Mouse (Mus musculus) retina, postnatal 1 day (tissue): Measurements from ENCODE around the gene Adtrp.

ENCODE experiments used
- DNase-seq: peaks from one replicate; pipeline ENCODE4 v3.0.0-alpha.2; 2012

Gene Adtrp

DNA sequence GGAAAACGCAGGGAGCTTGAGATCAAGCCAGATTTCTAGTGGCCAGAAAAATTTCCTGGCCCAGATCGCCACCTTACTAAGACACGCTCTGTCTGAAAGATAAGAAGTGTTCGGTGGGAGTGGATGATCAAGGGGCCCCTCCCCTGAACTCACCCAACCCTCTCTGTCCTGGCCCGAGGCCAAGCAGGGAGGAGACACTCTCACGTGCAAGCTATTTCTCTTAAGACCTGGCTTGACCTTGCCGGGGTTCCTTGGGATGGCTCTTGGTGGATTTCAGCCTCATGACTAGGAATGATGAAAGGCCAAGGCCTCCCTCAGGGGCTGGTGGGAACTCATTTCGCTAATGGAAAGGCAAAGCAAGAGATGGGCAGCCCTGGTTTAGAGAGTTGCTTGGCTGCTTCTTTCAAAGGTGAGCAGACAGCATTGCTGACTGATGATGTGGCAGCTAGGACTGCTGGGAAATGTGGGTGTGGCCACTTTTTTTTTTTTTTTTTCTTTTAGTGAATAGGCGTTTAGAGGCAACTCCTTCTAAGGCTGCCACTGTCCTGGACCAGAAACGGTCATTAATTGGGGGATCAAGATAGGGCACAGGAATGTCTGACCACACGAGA lies at the start of gene Adtrp:
TSS of gene Adtrp (minus strand) at position 169 of the 611 bp plus-strand sequence.
- no peak for DNase-seq

DNA sequence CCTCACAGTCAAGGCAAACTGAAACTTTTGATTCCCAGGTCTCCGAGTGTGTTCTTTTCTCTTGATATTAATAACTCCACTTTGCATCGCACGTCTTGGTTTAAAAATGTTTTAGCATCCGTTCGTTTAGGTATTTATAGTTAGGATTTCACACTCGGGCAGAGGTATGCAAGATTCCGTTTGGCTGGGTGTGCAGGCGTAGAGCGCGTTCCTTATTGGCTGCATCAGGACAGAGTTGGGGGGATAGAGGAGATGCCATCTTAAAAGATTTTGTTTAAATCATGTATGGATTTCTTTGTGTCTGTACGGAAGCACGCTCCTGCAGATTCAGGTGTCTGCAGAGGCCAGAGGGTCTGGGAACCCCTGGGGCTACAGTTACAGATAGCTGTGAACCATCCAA lies 44.5 kb upstream of the Adtrp start:
- no peak for DNase-seq

DNA sequence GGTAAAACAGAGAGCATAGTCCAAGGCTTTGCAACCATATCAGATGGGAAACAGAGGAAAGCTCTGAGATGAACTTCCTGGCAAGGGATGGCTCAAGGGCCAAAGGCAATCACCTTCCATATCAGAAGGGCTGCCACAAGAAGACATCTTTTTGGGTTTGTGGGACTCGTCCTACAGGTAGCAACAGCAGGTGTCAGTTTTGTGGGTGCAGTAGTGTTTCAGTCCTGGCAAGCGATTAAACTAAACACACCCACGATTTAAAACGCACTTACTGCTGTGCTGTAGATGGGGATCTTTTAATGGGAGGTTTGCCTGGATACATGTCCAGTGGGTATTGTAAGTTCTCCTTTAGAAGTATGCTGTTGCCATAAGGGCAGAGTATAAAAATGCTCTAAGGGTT lies 43.1 kb upstream of the Adtrp start:
- DNase-seq, result no peak

DNA sequence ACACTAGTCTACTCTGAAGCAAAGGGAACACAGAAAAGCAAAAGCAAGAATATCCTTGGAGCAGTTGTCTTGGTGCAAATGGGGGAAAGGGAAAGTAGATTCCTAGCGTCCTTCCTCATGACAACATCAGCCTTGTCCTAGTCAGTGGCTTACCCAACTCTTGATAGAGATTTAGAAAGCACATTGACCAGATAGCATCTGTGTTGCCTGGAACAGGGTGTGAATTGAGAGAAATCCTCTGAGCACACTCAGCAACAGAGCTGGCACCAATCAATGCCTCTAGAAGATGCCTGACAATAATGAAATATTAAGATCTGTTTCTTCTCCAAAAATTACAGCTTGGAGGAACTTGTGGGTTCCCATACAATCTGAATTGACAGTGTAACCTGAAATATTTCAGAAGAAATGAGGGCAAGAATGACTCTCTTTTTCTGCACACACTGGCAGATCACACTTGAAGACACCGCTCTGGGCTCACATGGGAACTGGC lies 42.7 kb upstream of the Adtrp start:
- DNase-seq, result no peak

DNA sequence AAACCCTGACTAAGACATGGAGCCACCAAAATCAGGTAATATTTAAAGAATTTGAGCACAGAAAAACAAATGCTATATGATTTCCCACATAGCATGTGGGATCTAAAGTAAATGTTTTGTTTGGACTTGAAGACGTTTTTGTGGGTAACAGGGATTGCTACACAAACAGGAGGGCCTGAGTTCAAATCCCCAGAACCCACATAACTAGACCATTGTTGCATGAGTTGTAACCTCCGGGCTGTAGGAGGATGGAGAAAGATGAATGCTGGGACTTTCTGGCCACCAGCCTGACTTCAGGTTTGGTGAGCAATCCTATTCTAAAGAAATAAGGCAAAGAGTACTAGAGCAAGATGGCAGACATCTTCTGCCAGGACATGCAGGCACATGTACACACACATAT lies 41.2 kb upstream of the Adtrp start:
- no peak for DNase-seq

DNA sequence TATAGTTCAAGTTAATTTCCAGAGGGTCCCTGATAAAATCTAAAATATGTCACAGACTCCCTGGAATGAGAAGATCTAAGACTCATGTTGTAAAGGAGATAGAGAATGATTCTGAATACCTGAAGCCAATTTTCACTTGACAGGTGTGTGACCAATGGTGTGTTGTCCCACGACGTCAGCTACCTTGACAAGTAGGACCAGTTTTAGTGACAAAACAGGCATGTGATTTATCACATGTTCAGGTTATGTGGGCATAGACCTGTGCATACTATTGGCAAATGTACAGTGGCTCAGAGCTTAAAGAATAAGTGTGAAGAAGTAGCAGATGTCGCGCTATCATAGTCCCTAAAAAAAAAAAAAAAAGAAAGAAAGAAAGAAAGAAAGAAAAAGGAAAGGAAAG lies 38.6 kb upstream of the Adtrp start:
- DNase-seq, result no peak

DNA sequence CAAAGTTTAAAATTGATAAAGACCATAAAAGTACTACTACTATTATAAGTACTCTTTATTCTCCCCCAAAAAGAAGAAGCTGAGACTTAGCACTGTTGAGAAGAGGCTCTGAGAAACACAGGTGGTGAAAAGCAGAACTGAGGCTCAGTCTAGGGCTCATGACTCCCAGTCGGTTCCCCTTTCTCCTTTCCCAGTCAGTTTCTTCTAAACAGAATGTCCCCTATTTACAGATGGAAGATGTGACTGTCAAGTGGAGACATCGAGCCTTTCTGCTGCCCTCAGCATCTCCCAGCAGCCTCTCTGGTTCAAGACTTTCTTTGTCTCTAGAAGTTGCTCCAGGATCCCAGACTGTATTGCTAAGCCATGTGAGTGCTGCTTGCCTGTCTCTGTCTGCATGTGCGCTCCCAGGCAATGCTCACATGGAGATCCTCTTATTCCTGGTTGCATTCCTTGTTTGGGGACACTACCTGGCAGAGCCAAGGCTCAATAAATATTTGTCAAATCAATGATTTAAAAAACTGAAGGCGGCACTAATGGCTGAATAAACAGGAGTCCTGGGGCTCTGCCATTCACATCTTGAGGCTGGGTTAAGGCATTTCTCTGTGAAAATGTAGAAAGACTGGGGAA lies 36.3 kb upstream of the Adtrp start:
- DNase-seq, result no peak

DNA sequence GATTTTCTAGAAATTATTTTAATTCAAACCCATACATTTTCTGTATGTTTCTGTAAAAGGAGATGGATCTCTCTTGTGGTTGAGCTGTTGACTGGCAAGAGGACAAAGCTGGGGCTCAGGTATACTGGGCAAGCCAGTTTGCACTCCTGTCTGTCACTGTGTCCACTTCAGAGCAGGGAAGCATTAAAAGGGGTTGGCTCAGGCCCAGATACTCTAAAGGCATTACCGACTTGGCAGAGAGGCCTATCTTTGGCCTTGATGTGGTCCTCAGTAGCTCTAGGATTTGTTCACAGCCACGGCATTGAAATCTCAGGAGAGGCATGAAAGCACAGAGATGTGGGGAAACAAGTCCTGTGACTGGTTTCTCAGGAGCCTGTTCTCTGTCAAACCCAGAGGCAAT lies 33.7 kb upstream of the Adtrp start:
- no peak for DNase-seq

DNA sequence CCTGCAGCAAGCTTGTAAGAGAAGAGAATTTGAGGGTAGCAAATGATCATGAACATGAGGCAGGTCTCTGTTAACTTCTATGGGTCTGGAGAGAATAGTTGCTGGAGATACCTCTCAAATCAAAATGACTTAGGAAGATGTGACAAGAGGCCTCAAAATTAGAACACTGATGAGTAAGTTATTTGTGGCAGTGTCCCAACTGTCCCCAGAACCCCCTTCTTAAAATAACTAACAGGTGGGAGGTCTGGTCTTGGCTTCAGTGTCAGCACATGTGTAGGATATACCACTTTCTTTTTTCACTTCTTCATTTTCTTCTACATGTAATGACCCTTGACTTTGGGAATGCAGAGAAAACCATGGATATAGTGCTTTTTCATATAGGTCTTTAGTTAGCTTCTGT lies 33.0 kb upstream of the Adtrp start:
- DNase-seq, result no peak

DNA sequence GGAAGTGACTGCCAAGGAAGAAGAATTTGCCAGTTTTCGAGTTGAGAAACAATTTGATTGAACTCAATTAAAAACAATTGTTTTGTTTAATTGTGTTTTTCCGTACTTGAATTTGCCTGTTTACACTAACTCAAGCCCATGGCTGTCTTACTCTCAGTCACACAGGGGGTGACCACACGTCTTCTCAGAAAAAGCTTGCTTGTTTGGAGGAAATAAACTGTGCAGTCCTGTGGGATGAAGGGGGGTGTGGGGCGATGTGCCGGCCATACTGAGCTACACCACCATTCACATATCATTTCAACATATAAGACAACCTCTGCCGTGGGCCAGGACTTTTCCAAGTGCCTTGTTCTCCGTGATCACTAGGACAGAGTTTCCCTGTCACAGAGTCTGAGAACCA lies 25.2 kb upstream of the Adtrp start:
- DNase-seq, result no peak

DNA sequence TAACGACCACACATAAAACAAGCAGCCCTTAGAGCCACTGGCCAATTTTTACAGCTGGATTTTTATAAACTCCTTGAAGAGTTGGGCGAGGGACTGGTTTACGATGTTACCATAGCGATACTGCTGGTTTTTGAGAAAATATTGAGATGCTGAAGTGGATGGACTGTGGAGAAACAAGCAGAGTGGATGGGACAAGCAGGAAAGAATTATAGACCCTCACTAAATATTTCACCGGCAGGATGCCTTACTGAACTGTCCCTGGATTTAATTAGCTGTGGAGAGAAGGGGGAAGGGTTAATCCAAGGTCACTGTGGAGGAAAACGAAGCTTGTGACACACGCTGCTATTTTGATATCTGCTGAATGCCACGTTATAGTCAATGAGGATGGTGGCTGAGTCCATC lies 24.7 kb upstream of the Adtrp start:
- DNase-seq, result no peak

DNA sequence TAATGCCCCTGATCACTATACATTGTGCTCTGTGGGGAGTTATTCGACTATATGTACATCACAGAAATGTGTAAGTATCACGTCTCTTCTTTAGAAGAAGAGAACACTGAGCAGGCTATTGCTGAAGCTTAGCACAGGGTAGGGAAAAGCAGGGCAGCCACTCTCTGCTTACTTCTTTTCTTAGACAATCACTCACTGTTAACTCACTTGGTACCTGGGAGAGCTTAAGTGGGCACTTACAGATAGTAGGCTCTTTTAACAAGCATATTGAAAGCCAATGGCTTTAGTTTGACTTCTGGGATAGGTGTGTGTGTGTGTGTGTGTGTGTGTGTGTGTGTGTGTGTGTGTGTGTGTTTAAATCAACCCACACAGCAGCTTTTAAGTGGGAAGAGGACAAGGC lies 20.0 kb upstream of the Adtrp start:
- no peak for DNase-seq

DNA sequence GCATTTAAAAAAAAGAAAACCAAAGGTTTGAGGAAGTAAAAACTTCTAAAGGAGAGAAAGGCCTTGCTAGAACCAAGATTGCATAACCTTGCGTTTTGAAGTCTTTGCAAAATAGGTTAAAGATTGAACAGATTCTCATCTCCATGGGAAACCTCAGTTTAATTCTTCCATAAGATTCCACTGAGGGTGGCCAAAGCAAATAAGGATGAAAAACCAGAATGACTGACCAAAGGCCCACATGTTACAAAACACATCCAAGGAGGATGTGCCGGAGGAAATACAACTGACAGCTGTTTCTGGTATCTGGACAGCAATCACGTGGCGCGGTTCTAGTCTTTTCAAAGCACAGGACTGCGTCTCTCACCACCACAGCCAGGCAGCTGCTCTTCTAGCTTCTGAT lies 18.1 kb upstream of the Adtrp start:
- no peak for DNase-seq

DNA sequence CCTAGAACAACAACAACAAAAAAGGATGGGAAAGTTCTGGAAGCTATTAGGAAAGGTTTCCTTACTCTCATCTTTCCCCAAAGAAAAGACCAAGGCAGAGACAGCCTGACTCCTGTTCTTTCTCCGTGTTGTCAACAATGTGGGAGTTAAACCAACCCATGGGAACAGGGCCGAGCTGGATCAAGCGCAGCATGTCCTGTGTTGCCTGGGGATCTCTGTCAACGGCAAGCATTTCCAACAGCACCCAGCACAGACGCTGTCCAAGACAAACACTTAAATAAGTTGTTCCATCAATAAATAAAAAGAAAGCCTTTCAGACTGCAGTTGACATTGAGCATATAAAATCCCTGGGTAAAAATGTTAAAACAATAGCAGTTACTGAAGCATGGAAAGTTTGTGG lies 17.6 kb upstream of the Adtrp start:
- DNase-seq, result no peak

DNA sequence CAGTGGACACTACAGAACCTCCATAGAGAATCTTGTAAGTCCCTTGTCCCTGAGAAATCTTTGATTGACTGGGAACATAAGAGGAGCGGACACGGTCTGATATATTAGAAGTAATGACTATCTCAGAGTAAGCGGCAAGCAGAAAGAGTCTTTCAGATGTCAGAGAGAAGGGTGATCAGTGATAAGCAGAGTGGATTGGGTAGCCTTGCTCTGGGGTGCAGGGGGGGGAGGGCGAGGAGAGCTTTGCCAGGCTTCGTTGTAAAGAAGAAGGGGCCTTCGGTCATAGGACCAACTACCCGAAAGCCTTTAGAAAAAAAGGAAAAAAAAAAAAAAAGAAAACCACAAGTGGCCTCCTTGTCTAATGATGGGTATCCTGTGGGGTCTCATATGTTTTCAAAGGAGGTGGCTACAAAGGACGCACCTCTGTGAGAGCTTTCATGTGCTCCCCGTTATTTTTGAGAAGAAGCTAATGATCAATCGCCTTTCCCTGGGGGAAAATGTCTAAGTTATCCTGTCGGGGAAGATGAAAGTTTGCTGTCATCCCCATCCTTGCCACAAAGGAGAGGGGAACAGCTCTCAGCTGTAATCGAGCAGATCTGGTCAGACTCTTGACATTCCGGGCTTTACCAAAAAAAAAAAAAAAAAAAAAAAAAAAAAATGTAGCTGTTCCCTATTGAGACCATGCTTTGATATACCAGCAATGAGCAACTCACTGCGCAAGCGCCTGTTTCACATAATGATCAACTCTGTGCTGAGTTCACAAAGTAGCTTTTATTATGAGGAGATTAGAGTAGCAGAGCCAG lies 13.3 kb upstream of the Adtrp start:
- DNase-seq, result peak; percentile 49

DNA sequence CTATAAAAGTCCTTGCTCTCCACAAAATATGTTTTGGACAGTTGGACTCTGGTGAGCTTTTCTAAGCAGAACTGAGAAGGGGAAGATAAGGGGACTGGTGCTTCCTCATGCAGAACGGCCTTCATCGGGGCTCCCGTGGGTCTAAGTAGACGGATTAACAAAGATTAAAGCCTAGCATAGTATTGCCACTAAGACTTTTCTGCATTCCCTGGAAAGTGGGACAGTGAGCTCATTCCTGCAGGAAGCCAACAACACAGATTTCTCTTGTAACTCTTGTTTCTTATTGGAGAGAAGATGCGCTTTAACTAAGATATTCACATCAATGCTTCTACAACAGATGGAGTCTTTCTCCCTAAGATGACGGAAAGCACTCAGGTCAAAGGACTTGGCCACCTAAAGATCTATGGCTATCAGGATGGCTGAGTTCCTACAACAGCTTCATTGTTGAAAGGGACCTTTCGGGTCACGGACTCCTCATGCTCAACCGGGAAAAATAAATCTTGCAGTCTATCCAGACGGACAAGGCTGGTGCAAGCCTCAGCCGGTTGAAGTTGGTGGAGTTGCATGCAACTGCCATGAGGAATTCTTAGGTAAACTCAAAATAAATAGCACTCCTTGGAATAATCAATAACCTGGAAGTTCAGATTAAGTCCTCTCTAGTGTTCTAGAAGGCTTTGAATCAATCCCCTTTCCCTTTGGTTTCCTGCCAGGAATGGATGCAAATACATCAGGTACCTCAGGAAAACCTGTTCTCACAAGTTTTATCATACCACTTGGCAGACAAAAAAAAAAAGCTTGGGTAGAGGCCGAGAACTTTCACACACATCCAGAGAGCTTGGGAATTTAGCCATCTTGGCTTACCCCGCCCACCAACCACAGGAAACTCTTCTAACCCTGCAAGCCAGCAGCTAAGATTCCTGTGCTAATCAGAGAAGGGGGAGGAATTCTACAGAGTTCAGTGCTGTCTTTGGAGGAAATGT lies 8.0 kb upstream of the Adtrp start:
- DNase-seq, result peak; percentile 53

DNA sequence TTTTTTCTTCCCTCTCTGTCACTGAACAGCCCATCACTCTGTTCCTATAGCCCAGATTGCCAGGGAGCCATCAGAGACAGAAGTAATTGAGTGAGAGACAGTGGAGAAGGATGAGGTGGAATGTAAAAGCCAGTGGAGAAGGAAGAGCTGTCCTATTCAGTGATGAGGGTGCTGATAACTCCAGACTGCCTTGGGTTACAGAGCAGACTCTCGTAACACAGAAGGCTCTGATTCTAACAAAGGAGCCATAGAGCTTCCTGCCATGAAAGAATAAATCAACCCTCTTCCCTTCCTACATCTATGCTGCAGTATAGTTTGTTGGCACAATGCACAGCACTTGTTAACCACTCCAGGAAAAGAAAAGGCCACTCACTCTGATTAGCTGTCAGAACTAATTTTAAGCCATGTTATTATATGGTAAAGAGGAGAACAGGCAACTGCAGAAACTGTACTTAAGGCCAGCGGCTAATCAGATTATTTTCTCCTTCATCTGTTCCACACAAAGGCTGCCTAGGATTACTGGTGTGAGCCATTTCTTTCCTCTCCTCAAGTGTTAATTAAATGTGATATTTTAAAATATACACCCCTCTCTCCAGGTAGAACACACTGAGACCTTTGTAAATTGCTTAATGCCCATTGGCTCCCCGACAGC lies 3.4 kb upstream of the Adtrp start:
- DNase-seq, result peak; percentile 80

DNA sequence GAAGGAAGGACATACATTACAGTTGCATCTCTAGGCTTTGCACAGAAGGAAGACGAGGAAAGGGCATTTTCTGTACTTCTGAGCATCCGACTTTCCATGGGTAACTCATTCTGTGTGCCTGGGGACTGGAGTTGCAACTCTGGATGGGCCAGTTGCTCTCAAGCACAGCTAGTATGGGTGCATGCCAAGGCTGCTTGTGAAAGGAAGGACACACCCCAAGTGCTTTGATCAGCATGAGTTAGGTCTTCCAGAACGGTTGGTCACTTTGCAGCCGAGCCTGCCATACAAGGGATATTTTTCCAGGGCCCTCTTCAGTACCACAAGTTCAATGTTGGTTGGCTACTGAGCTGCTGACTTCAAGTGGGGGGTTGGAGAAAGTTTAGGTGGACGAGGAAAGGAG lies 968 bp downstream of the Adtrp start:
- no peak for DNase-seq

DNA sequence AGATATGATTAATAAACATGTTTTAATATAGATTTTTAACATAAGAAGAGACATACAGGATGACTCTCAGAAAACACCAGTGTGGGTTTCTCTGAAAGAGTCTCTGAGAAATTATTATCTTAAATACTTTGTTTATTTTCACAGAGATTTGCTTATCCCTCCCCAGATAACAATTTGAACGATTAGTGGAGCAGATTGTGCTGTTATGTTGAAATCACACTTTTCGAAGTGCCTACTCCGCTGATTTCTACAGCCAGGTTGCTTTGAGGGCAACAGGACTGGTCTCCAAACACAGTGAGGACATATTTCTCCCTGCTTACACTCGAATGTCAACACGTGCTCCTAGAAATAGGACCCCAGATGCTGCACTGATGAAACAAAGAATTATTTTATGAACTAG lies 2.5 kb downstream of the Adtrp start:
- no peak for DNase-seq

DNA sequence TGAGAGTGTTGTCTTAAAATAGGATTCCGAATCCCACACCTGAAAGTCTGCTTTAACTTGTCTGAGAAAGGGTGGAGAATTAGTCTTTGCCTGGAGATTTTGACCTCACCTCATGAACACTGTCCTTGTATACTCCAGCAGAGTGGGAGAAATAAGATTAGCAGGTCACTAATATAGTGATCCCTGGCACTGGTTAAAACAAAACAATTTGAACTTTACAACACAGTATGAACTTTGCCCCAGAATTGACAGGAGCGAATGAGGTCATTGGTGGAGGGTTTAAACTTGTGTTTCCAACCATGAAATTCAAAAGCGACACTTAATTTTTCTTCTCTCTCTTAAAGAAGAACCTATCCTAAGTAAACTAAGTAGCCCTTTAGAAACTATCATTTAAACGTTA lies 3.4 kb downstream of the Adtrp start:
- DNase-seq, result no peak

DNA sequence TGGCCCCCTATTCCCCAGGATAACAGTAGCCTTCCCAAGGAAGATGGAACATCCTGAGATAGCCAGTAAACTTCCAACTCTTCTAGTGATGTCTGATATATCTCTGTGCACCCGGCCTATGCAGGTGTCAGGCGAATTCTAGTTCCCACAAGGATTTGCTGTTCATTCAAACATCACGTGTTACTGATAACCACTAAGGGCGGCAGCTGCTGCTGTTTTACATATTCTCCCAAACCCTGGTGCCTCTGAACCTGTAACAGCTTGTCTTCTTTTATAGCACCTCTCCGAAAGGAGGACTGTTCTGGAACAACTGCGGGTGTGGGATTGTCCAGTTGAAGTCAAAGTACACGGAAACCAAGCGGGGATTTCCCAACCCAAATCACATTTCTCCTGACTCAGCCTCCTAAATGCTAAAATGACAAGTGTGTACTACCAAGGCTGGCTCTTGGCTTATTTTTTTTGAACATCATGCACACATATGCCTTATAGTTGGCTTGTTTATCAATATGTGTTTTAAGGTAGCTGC lies 13.8 kb downstream of the Adtrp start:
- DNase-seq, result no peak

DNA sequence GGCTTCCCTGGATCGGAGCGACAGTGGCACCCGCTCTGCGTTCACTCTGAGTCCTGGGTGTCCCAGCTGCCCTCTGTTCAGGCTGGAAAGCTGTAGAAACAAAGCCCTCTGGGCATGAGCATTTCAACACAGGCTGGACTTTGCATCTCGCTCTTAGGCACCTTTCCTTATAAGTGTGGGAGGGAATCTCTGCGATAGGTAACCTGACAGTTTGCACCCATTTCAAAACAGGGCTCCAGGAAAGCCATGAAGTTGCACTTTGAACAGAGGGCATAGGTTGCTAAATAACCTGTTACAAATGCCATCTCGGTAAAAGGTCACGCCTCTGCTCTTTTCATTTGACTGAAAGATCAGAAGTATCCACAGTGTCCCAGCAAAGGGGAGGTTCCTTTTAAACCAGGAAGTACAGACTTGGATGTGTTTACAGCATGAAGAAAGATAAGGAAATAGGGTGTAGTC lies 19.2 kb downstream of the Adtrp start:
- DNase-seq, result no peak
